Mouse (Mus musculus): ENCODE measurements around the gene Rock2.

DNA sequence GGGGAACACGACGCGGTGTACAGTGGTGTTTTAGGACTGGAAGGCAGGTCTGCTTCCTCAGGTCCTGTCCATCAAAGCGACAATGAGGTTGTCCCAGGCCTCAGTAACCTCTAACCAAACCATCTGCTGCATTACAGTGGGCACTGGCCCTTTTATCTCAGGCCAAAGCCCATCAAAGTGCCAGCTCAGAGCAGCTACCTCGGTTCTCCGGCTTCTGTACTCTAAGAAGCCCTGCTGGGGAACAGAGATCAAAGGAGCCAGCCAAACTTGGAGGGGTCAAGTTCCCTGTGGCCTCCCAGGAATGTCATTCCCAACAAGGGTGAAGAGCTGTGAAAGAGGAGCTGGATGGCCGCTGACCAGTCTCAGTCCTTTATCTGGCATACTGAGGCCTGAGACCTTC, 11.6 kb upstream of the Rock2 start:
- TF ChIP-seq GATA1 (IDR thresholded peaks at IDR 0.05; ENCODE audit: borderline replicate concordance, low read length) = no peak
- TF ChIP-seq FLI1 (IDR thresholded peaks at IDR 0.05; ENCODE audit: low read length) = no peak
